Mouse (Mus musculus) cerebellum, postnatal 25 days (tissue): Measurements from ENCODE around the gene Phldb3.
A peak's percentile ranks its signal among the peaks of the same experiment; 100 is the strongest.

Experiments
- DNase-seq, 2 experiments: peaks; one replicate each; pipeline ENCODE4 v3.0.0; 2021; ENCODE audit warnings: mixed read lengths in 2 of 2

Gene Phldb3

DNA sequence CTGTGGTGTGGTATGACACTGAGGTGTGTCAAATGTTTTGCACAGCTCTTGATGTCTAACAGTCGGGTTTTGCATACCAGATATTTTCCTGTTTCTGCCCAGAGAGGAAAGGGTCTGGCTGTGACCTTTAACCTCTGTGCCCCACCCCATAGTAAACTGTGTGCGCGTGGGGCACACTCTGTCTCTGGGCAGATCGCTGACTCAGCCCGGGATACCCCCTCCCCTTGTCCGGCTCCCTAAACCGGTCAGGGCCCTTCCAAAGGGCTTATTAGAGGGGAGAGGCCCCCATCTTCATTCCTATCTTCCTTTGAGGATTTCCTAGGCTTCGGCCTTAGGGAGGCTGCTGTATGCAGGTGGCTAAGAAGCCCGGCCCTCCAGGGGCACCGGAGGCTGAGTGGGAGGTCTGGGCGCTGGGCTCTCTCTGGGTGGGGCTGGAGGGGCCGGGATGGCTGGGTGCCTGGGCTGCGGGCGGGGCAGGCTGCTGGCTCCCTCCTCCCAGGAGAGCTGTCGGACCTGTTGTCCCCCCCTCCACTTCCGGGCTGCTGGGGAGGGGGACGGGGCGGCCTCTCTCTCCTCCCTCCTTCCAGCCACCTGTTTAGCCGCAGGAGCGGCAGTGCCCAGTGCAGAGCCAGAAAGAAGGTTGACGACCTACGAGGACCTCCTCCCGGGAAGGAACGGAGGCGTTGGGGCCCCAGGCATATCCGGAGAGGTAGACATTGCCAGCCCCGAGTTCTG, at the start of gene Phldb3:
Gene Phldb3 (plus strand): TSS at position 620 of the 735 bp plus-strand sequence.
- no peak for DNase-seq

DNA sequence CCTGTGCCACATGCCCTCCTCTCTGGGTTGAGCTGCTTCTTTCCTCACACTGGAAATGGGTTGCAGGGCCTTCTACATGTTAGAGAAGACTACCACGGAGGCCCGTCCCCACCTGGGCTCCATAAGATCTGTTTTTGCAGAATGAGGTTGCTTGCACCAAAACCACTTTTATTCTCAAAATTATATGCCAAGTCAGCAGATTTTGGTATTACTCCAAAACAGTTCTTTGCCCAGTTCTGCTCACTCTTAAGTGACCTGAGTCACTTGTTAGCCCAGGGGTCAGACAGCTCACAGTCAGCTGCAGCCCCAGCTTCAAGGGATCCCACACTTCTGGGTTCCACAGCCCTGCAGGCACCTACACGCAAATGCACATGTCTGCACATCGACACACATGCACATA, 49.1 kb upstream of the Phldb3 start:
- no peak for DNase-seq

DNA sequence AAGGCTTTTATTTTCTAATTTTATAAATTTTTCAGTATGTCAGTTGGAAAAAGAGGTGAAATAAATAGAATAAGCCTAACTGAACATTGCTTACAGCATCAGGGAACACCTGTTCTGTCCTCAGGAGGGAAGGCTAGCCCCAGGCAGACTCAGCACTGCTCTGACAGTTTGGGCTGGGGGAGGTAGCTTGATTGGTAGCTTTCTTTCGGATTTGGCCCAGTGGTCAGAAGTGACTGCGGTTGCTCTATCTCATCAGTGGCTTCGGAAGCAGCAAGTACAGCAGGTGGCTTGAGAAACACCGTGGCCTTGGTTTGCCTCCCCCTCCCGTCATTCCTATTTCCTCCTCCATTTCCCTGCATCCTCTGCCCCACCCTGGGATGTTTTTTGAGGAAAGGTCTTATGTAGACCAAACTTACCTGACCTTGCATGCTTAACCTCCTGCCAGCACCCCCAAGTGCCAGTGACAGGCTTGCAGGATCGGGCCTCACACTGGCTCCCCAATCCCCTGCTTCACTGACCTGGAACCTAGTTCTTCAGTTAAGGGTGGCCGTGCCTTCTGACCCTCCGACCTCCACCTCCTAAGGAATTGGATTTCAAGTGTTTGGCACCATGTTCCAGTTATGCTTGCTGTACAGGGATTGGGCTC, 47.2 kb upstream of the Phldb3 start:
- no peak for DNase-seq

DNA sequence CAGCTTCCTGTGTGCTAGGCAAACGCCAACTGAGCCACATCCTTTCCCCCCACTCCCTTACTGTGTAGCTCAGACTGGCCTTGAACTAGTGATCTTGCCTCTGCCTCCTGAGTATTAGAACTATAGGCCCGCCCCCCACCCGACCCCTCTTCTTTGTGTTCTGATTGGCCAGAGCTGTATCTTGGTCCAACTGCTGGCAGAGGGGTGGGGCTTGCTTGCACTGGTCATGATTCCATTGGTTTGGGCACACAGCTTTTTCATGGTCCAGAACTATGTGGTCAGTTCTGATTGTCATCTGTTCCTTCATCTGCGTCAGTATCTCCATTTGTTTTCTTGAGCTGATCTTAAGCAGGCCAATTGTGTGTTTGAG, 46.7 kb upstream of the Phldb3 start:
- no peak for DNase-seq

DNA sequence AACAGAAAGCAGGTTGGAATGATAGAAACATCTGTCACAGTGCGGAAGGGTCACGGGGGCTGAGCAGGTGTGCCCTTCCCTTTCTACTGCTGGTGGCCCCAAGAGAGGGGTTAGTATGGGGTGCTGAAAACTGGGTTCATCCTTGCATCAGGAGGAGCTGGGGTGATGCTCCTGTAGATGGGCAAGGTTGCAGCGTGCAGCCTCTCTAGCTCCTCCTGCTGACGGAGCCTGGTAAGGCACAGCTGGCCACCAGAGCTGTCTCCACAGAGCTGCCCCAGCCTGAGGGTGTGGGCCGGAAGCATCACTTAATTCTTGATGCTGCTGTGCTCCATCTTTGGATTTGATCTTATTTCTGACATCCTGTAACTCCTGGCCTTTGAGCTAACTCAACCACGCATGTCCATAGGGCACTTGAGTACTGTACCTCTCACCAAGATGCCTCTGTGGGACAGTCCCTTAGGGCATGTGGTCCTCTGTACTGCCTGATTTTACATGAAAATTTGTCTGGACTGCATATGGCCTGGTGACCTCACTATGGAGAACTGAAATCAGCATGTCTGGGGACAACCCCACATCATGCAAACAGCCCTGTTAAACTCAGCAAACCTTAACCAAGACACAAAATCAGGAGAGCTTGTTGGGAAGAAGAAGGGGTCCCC, 45.8 kb upstream of the Phldb3 start:
- DNase-seq = peak; percentile 85 to 90

DNA sequence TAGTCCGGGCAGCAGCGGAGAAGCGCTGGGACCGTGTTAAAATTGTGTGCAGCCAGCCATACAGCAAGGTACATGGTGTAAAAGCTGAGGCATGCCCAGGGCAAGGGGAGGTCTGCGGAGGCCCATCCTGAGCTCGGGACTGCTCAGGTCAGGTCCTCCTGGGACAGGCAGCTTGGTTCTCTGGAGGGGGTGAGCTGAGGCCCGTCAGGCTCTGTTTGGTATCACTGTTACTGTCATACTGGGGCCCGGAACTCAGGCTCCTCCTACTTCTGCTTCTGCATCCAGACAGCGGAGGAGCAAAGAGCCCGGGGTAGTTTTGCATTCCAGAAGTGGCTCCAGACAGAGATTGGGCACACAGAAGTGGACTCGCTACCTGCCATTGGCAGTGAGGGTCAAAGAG, 44.9 kb upstream of the Phldb3 start:
- no peak for DNase-seq

DNA sequence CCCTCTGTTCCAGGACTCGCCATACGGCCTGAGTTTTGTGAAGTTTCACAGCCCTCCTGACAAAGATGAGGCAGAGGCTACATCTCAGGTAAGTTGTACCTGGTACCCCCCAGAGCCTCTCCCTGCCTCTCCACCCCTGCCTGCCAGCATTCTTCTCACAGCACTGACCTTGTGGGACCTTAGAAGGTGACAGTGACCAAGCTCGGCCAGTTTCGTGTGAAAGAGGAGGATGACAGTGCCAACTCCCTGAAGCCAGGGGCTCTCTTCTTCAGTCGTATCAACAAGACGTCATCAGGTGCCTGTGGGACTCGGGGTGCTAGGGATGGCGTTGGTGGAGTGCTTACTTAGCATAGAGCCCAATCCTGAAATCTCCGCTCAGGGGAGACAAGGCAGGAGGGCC, 44.4 kb upstream of the Phldb3 start:
- DNase-seq = no peak

DNA sequence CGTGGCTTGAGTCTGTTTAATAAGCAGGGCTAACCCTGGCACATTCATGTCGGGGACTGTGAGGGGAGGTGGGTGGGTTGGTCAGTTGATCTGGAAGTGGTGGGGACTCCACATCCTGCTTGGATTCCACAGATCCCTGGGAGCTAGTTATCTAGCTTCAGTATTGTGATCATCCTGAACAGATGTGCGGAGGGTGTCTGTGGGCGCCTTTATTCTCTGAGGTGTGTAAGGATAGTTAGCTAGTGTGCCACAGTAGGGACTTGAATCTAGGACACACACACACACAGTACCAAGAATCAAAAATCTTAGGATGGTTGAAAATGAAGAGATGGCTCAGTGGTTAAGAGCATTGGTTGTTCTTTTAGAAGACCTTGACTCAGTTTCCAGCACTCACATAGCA, 42.1 kb upstream of the Phldb3 start:
- no peak for DNase-seq

DNA sequence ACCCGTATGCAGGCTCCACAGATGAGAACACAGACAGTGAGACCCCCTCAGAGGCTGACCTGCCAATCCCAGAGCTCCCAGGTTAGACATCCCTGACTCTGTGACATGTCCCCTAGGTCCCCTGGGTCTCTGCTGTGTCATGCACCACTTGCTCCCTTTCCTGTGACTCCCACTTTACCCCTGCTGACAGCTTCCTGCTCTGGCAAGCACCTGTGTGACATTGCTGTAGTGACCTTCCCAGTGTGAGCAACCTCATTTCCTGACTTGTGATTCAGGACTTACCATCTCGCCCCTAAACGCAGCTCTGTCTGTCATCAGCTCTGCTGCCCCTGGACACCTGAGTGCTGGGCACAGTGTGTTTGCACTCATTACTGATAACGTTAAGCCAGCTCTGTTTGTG, 39.5 kb upstream of the Phldb3 start:
- DNase-seq = no peak

DNA sequence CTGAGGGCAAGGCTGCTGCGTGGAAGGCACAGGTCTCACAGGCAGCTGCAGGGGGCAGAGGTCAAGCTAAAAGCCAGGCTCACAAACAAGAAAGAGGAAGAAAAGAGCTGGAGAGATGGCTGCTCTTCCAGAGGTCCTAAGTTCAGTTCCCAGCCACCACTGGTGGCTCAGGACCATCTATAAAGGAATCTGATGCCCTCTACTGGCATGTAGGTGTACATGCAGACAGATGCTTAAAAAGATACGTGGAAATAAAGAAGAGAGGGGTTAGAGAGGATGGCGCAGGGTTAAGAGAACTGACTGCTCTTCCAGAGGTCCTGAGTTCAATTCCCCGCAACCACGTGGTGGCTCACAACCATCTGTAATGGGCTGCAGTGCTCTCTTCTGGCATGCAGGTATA, 38.1 kb upstream of the Phldb3 start:
- DNase-seq = no peak

DNA sequence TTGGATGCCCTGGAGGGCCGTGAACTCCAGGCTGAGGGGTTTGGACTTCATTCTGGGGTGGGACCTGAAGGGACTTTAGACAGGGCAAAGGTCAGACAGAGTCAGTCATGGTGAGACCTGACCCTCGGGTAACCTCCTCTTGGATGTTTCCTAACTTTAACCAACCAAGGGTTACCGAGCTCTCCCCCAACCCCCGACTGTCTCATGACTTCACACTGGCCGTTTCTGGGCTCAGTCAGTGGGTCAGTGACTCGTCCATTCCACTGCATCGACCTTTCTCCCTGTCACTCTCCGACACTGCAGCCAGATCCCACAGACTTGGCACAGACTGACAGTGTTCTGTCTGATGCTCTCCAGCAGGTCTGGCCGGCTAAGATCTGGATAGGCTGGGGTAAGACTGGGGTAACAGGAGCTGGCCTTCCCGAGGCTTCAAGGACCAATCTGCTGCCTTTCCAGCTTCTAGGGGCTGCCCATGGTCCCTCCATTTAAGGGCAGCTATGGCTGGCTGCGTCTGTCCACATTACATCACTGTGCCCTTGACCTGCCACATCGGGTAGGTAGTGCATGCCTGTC, 36.3 kb upstream of the Phldb3 start:
- no peak for DNase-seq

DNA sequence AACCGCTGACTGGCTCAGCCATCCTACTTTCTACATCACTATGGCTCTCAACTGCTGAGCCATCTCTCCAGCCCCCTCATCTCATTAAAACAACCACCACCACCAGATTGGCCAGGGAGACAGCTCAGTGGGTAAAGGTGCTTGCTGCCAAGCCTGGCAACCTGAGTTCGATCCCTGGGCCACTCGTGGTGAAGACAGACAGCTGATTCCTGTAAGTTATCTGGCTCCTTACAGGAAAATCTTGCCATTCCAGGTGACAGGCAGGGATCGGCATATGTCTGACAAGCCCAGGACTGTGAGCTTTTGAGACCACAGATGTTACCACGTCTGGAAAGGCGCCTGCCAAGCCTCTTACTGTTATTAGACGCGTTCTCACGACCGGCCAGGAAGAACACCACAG, 32.8 kb upstream of the Phldb3 start:
- no peak for DNase-seq

DNA sequence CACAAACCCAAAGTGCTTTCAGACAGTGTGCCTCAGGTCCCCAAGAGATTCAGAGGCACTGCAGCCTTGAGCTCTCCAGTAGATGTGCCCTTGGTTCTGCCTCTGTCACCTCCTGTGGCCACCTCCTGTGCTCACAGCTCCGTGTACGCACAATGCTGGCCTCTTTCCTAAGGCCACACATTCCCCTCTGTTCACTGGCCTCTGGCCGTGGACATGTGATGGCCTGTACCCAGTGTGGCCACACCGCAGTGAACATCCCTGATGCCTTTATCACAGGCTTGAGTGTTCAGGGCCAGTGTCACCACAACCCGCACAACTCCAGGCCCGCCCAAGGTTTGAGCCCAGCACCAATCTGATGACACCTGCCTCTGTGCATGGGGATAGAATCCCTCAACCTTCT, 25.7 kb upstream of the Phldb3 start:
- no peak for DNase-seq

DNA sequence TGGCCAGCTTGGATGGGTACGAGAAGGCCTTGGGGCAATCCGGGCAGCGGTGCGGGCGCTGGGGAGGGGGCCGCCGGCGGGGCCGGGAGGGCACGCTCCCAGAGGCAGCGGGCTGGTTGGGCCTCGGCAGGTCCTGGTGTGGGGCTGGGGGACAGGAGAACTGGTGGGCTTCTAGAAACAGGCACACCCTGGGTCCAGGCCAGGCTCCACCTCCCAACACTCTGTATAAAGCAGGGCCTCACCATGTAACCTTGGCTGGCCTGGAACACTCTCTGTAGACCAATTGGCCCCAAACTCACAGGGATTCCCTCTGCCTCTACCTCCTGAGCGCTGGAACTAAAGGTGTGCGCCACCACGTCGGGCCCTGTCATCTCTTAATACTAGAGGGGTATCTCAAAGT, 24.6 kb upstream of the Phldb3 start:
- DNase-seq = no peak

DNA sequence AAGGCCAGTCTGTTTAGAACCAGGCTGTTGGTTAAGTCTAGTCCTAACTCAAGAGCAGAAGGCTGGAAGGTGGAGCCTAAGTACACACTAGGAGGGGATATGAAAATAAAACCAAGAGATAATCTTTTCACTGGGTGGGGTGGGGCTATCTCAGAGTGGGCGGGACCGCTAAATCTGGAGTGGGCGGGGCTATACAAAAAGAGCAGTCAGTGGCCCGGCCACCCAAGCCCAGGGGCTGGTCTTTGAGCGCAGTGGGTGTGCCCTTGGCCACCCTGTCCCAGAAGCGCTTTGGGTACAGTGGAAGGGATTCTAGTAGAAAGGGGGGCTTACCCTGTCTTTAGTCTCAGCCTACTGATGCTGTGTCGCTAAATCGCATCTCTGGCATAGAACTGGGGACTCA, 23.7 kb upstream of the Phldb3 start:
- DNase-seq = no peak

DNA sequence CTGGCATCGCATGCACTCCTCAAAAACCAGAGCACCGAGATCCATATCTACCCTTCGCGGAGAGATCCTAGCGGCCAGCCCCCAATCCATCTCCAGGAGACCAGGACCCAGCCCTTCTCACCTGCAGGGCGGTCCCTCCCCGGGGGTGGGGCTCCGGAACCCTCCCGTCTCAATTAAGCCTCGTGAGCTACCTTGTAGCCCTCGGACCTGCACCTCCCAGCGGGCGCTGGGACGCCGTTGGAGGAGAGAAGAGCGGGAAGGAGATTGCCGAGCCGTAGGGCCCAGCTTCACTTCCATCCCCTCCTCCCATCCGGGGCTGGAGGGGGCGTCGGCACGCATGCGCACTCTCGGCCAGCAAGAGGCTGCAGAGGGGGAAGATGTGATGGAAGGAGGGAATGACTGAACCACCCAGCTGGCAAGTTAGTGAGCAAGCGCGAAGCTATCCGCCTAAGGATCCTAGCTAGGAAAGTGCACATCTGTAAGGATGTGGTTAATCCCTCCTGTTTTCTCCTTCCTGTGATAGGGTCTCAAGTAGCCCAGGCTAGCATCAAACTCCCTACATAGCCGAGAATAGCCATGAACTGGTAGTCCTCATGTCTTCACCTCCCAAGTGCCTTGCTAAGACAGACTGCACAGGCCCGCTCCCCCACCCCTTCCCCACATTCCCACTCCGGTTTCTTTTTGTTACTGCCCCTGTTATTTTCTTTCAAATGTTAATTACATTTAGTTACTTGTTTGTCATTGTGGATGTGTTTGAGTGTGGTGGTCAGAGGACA, 23.0 kb upstream of the Phldb3 start, which contains the start of the genes Ethe1 and Zfp575:
Gene Ethe1 (plus strand): TSS at position 214 of the 776 bp plus-strand sequence.
Gene Zfp575 (minus strand): TSS at position 312 of the 776 bp plus-strand sequence.
- DNase-seq = peak; percentile 58 to 76

DNA sequence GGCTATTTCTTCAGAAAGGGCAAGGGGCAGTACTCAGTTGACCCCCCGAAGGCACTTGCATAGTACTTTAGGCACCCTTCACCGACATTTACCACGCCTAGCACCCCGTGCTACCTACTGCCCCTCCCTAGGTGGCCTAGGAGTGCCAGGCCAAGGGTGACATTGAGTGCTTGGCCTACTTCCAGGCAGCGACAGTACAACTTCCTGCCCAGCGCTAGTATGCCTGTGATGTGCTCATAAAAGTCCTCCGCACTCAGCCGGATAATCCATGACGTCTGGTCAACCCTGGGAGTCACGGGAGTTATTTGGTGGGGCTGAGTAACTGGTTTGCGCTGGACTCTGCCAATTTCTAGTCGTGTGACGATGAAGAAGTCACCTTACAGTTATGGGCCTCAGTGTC, 22.2 kb upstream of the Phldb3 start:
- DNase-seq = no peak

DNA sequence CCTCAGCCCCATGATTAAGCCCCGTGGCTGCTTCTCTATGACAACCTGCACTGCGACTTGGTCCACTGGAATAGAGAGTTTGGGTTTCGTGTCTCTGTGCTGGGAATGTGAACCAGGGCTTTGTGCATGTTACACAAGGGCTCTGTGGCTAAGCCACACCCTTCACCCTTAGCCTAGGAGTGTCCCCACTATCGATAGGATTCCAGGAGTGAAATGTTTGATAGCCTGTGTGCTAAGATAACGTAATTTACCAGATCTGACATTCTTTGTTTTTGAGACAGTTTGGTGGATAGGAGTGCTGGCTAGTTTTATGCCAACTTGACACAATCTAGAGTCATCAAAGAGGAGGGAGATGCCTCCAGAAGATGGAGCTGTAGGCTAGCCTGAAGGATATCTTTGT, 18.8 kb upstream of the Phldb3 start:
- no peak for DNase-seq

DNA sequence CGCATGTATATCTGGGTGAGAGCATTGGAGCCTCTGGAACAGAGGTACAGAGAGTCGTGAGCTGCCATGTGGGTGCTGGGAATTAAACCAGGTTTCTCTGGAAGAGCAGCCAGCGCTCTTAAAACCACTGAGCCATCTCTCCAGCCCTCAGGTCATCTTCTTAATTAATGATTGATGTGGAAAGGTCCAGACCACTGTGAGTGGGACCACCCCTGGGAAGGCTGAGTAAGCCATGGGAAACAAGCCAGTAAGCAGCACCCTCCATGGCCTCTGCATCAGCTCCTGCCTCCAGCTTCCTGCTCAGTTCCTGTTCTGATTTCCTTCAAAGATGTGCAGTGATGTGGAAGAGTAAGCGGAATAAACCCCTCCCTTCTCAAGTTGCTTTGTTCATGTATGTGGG, 18.4 kb upstream of the Phldb3 start:
- DNase-seq = no peak

DNA sequence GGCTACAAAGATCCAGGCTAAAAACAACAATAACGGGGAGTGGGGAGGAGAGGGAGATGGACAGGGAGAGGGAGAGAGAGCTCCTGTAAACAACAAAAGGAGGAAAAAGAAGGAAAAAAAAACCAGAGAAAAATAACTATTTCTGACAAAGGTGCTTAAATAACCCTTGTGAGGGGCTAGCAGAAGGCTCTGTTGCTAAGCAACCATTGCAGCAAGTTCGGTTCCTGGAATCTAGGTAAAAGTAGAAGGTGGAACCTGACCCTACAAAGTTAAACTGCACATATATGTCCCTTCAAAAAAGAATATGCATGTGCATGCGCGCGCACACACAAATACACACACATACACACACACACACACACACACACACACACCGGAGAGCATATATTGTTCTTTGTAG, 17.8 kb upstream of the Phldb3 start:
- DNase-seq = no peak

DNA sequence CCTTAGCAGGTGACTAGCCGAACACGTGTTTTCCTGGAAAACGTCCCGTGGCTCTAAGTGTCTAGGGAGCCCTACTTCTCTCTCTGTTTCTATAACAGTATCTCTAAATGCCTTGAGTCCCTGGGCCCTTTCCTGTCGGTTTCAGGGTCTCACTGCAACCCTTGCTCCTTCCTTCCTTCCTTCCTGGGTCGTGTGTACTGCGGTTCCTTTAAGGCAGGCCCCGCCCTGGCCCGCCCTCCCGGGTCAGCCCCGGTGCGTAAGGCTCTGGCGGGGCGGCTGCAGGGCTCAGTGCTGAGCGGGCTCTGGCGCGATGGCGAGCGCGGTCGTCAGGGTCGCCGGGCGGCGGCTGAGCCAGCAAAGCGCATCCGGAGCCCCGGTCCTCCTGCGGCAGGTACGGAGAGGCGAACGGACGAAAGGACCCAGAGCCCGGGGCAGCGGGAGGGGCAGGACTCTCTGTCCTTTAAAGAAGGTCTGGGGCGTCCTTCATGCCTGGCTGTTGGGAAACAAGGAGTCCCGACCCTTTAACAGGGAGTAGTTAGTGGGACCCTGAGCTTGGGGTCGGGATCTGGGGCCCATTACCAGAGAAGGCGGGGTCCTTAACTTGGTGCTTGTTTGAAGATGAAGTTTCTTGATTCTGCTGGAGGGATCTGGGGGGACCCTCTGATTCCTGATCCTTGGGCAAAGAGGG, 16.8 kb upstream of the Phldb3 start:
- peak; percentile 79 to 88 for DNase-seq

DNA sequence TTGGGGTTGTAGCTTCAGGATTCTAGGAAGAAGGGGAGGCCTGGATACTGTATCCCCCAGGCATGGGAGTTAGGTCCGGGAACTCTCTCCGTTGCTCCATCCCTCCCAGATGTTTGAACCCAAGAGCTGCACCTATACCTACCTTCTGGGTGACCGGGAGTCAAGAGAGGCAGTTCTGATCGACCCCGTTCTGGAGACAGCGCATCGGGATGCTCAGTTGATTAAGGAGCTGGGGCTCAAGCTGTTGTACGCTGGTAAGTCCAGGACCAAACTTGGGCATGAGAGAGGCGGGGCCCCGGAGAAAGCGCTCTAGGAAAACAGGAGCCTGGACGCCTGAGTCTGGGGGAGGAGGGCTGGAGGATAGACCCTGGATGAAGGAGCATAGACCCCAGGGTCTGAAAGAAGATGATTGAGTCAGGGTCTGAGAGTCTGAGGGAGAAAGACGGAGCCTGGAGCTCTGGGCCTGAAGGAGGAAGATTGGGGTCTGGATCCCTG, 16.2 kb upstream of the Phldb3 start:
- no peak for DNase-seq
